Mouse (Mus musculus) lung, postnatal 4 days (tissue): ENCODE results near the gene Mrpl34.
"Not testable (repeated sequence)": the region's sequence is repeated elsewhere in the genome, so short reads cannot be mapped to it uniquely, and the experiment has no call there.

ENCODE experiments used
- DNase-seq, 2 experiments: peaks; one replicate each; pipeline ENCODE4 v3.0.0; 2021

Gene Mrpl34

DNA sequence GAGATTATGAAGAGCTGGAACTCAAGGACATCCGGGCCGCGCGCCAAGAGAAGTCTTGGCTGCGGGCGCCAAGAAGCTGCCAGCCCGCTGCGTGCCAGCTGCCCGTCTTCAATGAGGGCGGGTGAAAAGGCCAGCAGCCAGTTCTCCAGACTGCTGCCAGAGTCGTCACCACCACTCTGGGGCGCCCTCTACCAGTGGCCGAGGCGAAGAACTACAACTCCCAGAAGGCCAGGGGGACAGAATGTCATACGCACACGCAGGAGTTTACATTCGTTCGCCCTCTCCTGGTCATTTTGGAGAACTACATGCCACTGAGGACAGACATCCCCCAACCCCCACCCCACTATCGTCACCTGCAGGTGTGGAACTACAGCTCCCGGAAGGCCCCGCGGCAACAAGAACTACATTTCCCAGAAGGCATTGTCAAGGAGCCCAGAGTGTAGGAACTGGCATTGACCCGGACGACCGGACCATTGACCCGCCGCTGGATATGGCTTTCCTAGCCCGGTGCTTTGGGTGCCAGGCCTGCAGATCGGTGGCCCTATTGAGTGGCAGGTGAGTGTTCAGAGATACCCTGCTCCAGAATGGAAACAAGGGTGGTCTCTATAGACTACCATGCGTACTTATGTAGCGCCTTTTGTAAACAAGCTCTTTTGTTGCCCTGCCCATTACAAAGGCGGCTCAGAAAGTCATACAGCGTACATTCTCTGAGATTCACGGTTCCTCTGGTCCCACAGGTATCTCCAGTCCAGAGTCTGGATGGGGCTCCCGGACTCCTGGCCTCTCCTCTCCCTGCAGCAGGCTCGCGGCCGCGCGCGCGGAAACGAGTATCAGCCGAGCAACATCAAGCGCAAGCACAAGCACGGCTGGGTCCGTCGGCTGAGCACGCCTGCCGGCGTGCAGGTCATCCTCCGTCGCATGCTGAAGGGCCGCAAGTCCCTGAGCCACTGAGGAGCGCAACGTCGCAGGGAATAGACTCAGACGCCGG is at the start of gene Mrpl34:
Gene Mrpl34 (plus strand): TSS at position 447 of the 988 bp plus-strand sequence.
- DNase-seq: peak; percentile 99

DNA sequence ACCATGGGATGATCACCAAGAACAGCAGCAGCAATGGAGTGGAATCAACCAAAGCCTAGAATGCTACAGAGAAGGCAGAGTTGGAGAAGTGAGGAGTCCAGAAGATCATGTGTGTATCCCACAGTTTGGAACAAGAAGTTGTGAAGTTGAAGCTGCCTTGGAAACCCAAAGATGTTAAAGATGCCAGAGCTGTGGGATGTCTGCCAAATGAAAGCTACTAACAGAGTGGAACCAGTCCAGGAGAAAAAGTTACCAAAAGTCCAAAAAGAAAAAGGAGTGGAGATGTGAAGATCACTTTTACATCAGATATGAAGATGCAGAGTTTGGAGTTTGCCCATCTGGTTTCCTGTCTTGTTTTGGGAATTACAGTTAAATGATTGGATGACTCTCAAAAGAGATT is 42.6 kb upstream of the Mrpl34 start:
- DNase-seq: no peak

GRCm38 (mm10) chr8:71432935-71433334 is 31.8 kb upstream of the Mrpl34 start:
- DNase-seq: not testable (repeated sequence)

GRCm38 (mm10) chr8:71437041-71437440 is 27.7 kb upstream of the Mrpl34 start:
- no peak for DNase-seq

- peak in 1 of 2 experiments; percentile 65 for DNase-seq
These were observed 23.4 kb upstream of the Mrpl34 start for GRCm38 (mm10) chr8:71441404-71441803.

DNA sequence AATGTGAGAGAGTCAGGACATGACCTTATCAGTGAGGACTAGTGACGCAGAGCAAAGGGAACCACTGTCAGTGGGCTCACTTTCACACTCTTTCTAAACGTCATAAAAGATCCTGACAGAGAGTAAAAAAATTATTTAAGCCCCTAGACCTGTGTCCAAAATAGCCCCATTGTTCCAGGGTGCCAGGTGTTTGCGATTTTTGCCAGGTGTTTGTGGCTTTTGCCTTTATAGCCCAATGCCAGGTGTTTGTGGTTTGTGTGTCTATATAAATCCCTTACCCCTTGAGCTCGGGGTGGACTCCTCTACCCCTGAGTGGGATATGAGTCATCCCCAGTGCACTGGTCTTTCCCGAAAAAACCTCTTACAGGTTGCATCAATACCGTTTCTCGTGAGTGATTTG is 19.7 kb upstream of the Mrpl34 start:
- no peak for DNase-seq

DNA sequence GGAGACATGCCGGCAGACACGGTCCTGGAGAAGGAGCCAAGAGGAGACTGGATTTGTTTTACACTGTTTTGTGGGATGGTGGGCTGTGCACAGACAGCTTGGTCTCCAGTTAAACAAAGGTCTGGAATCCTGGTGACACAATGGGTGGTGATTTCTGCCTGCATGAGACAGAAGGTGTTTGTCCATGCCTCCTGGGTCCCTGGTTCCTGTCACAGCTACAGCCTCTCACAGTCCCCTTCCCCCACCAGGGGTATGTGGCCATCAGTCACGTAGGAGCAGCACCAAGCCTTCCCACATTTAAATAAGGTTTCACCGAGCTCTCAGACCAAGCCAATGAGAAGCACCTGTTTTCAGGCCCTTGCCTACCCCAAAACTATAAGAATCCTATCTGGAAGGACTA is 13.4 kb upstream of the Mrpl34 start:
- DNase-seq: no peak

- peak; percentile 3 to 15 for DNase-seq
These were observed 13.0 kb upstream of the Mrpl34 start for GRCm38 (mm10) chr8:71451777-71452176.

GRCm38 (mm10) chr8:71452669-71453068 is 12.1 kb upstream of the Mrpl34 start:
- DNase-seq: peak in 1 of 2 experiments; percentile 37

GRCm38 (mm10) chr8:71454668-71455067 is 10.1 kb upstream of the Mrpl34 start:
- DNase-seq: peak in 1 of 2 experiments; percentile 10

DNA sequence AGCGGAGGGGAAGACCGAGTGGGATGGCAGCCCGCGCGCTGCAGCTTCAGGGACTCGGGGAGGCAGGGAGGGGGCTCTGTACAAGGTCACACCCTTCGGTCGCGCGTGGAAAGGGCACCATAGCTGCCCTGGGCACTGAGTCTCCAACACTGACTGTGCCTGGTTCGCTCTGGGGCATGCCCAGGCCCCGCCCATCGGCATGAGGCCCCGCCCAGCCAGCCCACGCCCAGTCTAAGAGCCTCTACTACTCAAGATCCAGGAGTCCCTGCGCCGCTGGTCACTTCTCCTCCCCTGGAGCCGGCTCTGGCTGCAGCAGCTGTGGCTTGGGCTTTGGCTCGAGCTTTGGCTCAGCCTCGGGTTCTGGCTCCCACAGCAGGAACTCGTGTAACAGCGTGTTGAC is 7.9 kb upstream of the Mrpl34 start:
- DNase-seq: peak in 1 of 2 experiments; percentile 33

- peak in 1 of 2 experiments; percentile 21 for DNase-seq
These were observed 7.0 kb upstream of the Mrpl34 start for GRCm38 (mm10) chr8:71457659-71458270.

DNA sequence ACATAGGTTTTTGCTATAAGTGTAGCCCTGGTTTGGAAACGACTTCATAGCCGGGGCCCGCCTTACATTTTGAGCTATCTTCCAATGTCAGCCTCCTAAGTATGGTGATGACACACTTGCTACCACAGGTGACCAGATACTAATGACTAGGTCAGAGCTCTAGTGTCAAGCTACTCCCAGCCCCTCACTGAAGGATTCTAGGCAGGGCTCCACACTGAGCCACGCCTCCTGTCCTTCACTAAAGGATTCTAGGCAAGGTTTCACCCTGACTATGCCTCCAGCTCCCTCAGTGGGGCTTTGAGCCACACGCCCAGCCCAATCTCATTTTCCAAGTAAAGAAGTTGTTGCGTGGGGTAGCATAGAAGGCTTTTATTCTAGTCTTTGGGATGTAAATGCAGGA is 4.0 kb upstream of the Mrpl34 start:
- DNase-seq: peak in 1 of 2 experiments; percentile 11

DNA sequence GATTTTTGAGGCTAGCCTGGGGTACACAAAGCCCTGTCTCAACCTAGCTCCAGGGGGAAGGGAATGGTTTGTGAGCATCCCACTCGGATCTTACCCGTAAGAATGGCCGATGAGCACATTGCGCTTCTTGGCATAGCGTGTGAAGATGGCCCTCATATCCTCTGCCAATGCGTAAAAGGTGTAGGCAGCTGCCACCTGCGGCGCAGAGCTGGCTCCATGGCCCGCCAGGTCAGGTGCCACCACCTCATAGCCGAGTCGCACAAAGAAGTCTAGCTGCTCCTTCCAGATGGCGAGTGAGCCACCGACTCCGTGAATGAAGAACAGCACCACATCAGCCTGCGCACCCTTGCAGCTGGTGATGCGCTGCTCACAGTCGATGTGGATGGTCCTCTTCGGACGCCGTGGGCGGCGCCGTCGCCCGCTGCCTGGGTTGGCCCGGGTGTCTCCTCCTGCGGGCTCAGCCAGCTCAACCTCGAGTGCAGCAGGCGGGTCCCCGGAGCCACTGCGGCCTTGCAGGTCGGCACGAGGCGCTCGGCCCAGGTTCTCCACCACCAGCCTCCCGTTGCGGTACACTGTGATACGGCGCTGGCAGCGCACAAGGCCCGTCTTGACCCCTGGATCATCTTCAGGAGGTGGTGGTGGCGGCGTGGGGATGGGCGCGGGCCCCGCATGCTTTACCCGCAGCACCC is 3.5 kb upstream of the Mrpl34 start:
- DNase-seq: peak in 1 of 2 experiments; percentile 33

DNA sequence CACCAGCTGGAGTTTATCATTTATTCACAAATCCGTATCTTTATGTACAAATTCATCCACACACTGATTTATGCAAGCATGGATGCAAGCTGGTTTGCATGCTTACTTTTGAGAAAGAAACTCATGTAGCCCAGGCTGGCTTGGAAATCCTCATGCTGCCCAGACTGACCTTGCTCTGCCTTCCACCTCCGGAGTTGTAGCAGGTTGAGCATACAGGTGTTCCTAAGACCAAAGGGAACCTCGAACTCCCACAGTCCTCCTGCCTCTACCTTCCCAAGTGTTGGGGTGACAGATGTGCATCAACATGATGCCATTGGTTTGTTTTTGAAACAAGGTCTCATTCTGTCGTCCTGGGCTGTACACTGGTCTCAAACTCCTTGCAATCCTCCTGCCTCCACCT is 2.6 kb upstream of the Mrpl34 start:
- DNase-seq: peak in 1 of 2 experiments; percentile 14

GRCm38 (mm10) chr8:71462786-71463185 is 2.0 kb upstream of the Mrpl34 start:
- peak; percentile 61 to 70 for DNase-seq

DNA sequence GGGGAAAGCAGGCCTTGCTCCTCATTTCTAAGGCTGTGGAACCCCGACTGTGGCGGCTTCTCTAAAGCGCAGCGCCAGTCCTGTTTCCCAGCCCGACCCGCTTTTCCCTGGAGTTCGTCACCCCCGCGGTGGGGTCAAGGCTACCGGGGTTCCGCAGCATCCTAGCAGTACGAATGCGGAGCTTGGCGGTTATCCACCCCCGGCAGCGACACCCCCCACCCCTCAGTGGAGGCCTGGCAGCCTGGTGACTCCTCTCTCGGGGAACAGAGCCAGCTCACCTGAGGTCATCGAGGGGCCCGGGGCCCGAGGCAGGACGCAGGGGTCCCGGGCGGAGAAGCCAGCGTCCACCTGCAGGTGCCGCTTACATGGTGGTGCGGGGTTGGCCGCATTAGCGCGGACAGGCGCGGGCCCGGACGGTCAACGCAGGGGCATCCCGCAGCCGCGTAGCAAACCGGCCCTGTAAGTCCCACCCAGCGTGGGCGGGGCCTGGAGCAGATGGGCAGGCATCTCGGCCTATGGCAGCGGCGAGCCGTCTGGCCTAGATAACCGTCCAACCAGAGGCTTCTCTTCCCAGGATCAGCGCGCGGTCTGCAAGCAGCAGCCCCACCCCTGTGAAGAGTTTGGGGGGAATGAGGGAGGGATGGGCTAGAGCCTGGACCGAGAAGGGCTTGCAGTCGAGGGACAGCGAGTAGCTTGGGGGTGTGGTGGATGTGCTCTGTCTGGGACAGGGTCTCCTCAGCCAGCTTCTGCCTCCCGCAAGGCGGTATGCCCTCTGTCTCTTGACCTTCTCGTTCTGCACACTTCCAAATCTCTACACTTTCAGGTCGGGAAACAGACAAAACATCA is 1.3 kb upstream of the Mrpl34 start, which contains the start of gene Abhd8:
Gene Abhd8 (minus strand): TSS at position 468 of the 846 bp plus-strand sequence.
- DNase-seq: peak; percentile 97

- DNase-seq: no peak
These were observed 974 bp downstream of the Mrpl34 start for GRCm38 (mm10) chr8:71465733-71466132.

DNA sequence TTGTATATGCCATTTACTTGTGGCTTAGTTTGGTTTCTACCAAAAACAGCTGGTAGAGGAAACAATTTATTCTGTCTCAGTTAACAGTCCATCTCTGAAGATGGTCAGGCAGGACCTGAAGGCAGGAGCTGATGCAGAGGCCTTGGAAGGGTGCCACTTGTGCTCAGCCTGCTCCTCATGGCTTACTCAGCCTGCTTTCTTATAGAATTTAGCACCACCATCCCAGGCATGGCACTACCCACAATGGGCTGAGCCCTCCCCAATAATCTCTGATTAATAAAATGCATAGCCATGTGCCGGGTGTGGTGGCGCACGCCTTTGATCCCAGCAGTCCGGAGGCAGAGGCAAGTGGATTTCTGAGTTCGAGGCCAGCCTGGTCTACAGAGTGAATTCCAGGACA is 1.4 kb downstream of the Mrpl34 start:
- no peak for DNase-seq

DNA sequence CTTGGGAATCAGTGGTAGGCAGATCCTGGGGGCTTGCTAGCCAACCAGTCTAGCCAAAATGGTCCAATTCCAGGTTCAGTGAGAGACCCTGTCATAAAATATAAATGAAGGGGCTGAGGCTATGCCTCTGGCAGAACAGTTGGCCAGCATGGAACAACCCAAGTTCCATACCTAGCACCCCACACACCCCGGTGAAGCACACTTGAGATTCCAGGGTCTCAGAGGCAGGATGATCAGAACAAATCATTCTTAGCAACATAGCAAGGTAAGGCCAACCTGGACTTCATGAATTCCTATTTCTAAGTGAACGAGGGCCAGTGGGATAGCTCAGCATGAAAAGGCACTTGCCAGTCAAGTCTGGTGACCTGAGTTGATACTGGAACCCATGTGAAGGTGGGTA is 2.4 kb downstream of the Mrpl34 start:
- DNase-seq: no peak

DNA sequence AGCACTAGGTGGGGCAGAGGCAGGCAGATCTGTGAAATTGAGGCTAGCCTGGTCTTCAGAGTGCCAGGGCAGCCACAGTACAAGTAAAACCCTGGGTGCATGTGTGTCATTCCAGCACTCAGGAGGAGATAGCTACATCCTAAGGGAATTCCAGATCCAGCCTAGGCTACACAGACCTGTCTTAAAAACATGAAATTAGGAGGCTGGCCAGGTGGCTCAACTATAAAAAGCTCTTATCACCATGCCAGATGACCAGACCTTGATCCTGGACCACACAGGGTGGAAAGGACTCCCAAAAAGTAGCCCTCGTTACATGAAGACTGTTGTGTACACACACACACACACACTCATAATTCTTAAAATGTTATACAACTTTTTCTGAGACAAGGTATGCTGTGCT is 3.2 kb downstream of the Mrpl34 start:
- DNase-seq: no peak

GRCm38 (mm10) chr8:71468916-71469315 is 4.2 kb downstream of the Mrpl34 start, which contains the start of gene Dda1:
TSS of gene Dda1 (plus strand) at chr8:71469199.
- peak; percentile 97 to 99 for DNase-seq
